Mouse (Mus musculus): ENCODE measurements around the gene Abtb2. TPM values are rescaled to one million over a fixed set of nuclear protein-coding genes. Genes with fewer than 3 reads are reported as not detected.
"Not testable (repeated sequence)": the region's sequence is repeated elsewhere in the genome, so short reads cannot be mapped to it uniquely, and the experiment has no call there.

Abtb2 gene
- 15.6 and 20.6 TPM in 2 replicates for polyA plus RNA-seq (2014; fragmentation: Nextera tagmentation; extraction: Ambion mirVana)

GRCm38 (mm10) chr2:103565732-103566422, at the start of gene Abtb2:
Gene Abtb2, plus strand, starts transcription at chr2:103566310.
- Histone ChIP-seq H3K4me3 (ENCODE audit: low read depth, low read length) (peak within 1 kb of the TSS; percentile 89), H3K36me3 (ENCODE audit: control insufficient read depth, insufficient read depth, low read length) (no peaks in the 10 kb centered on the region), H3K27me3 (ENCODE audit: control insufficient read depth, insufficient read depth, low read length) (no peaks in the 10 kb centered on the region), H3K9me3 (replicated peaks; ENCODE audit: control insufficient read depth, low read length) (no peaks in the 10 kb centered on the region), H3K4me2 (peak within 1 kb of the TSS; percentile 90), H3K27ac (ENCODE audit: low read depth, low read length) (peak within 1 kb of the TSS; percentile 90), H3K4me1 (ENCODE audit: control insufficient read depth, insufficient read depth, low read length) (peaks cover 24% of the 10 kb centered on the region), H3K9ac (ENCODE audit: low read depth, low read length) (peak within 1 kb of the TSS; percentile 91)
- under 1% methylated on average over 34 of the region's 34 CpGs for WGBS (ENCODE audit: insufficient replicate concordance)
- ATAC-seq (replicated peaks; ENCODE audit: insufficient number of reproducible peaks, low FRiP score, low TSS enrichment), result peak; percentile 94

GRCm38 (mm10) chr2:103516472-103516871, 49.6 kb upstream of the Abtb2 start:
- Histone ChIP-seq H3K27me3 (ENCODE audit: control insufficient read depth, insufficient read depth, low read length) (no peaks in the 10 kb centered on the region), H3K9ac (ENCODE audit: low read depth, low read length) (no peak overlapping the region), H3K4me1 (ENCODE audit: control insufficient read depth, insufficient read depth, low read length) (no peaks in the 10 kb centered on the region), H3K27ac (ENCODE audit: low read depth, low read length) (no peak overlapping the region), H3K36me3 (ENCODE audit: control insufficient read depth, insufficient read depth, low read length) (no peaks in the 10 kb centered on the region), H3K4me3 (ENCODE audit: low read depth, low read length) (no peak overlapping the region), H3K4me2 (no peak overlapping the region), H3K9me3 (replicated peaks; ENCODE audit: control insufficient read depth, low read length) (no peaks in the 10 kb centered on the region)
- no peak for ATAC-seq (replicated peaks; ENCODE audit: insufficient number of reproducible peaks, low FRiP score, low TSS enrichment)
- 65% methylated on average over 1 of the region's 1 CpGs for WGBS (ENCODE audit: insufficient replicate concordance)

DNA sequence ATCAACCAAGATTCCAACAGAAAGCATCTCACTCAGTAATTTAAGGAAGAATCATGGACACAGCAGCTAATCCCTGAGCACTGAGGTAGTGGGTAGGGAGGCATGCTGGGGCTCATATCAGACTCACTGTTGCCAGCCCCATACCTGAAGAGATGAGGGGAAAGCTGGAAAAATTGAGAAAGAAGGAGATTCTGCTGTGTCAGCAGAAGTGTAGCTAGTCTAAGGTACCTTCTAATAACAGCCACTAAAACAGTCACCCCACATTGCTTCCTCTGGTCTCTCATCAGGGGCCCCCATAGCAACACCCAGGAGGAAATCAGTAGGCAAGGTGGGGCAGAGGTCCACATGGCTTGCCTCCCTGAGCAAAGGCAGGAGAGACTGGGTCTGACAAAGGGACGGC, 40.5 kb upstream of the Abtb2 start:
- no peaks in the 10 kb centered on the region for H3K27me3 ChIP-seq (ENCODE audit: control insufficient read depth, insufficient read depth, low read length)
- no peaks in the 10 kb centered on the region for H3K4me1 ChIP-seq (ENCODE audit: control insufficient read depth, insufficient read depth, low read length)
- no peak overlapping the region for H3K9ac ChIP-seq (ENCODE audit: low read depth, low read length)
- no peak overlapping the region for H3K4me3 ChIP-seq (ENCODE audit: low read depth, low read length)
- H3K4me2 ChIP-seq, result no peak overlapping the region
- no peaks in the 10 kb centered on the region for H3K9me3 ChIP-seq (replicated peaks; ENCODE audit: control insufficient read depth, low read length)
- WGBS (ENCODE audit: insufficient replicate concordance), result 74% methylated on average over 1 of the region's 1 CpGs
- no peak overlapping the region for H3K27ac ChIP-seq (ENCODE audit: low read depth, low read length)
- no peaks in the 10 kb centered on the region for H3K36me3 ChIP-seq (ENCODE audit: control insufficient read depth, insufficient read depth, low read length)
- no peak for ATAC-seq (replicated peaks; ENCODE audit: insufficient number of reproducible peaks, low FRiP score, low TSS enrichment)

GRCm38 (mm10) chr2:103547132-103547531, 19.0 kb upstream of the Abtb2 start:
- H3K9me3 ChIP-seq (replicated peaks; ENCODE audit: control insufficient read depth, low read length), result no peaks in the 10 kb centered on the region
- H3K9ac ChIP-seq (ENCODE audit: low read depth, low read length), result no peak overlapping the region
- H3K27ac ChIP-seq (ENCODE audit: low read depth, low read length), result no peak overlapping the region
- WGBS (ENCODE audit: insufficient replicate concordance), result 9% methylated on average over 2 of the region's 2 CpGs
- no peak overlapping the region for H3K4me2 ChIP-seq
- H3K4me1 ChIP-seq (ENCODE audit: control insufficient read depth, insufficient read depth, low read length), result no peaks in the 10 kb centered on the region
- H3K4me3 ChIP-seq (ENCODE audit: low read depth, low read length), result no peak overlapping the region
- no peaks in the 10 kb centered on the region for H3K27me3 ChIP-seq (ENCODE audit: control insufficient read depth, insufficient read depth, low read length)
- ATAC-seq (replicated peaks; ENCODE audit: insufficient number of reproducible peaks, low FRiP score, low TSS enrichment), result no peak
- no peaks in the 10 kb centered on the region for H3K36me3 ChIP-seq (ENCODE audit: control insufficient read depth, insufficient read depth, low read length)

GRCm38 (mm10) chr2:103550301-103550700, 15.8 kb upstream of the Abtb2 start:
- not testable (repeated sequence) for ATAC-seq (replicated peaks; ENCODE audit: insufficient number of reproducible peaks, low FRiP score, low TSS enrichment); H3K9ac ChIP-seq (ENCODE audit: low read depth, low read length); H3K27ac ChIP-seq (ENCODE audit: low read depth, low read length); H3K4me1 ChIP-seq (ENCODE audit: control insufficient read depth, insufficient read depth, low read length); H3K4me2 ChIP-seq; H3K27me3 ChIP-seq (ENCODE audit: control insufficient read depth, insufficient read depth, low read length); H3K9me3 ChIP-seq (replicated peaks; ENCODE audit: control insufficient read depth, low read length); H3K4me3 ChIP-seq (ENCODE audit: low read depth, low read length); H3K36me3 ChIP-seq (ENCODE audit: control insufficient read depth, insufficient read depth, low read length)
- 43% methylated on average over 2 of the region's 2 CpGs for WGBS (ENCODE audit: insufficient replicate concordance)

GRCm38 (mm10) chr2:103554041-103554440, 12.1 kb upstream of the Abtb2 start:
- no peak for ATAC-seq (replicated peaks; ENCODE audit: insufficient number of reproducible peaks, low FRiP score, low TSS enrichment)
- no peak overlapping the region for H3K27ac ChIP-seq (ENCODE audit: low read depth, low read length)
- H3K9me3 ChIP-seq (replicated peaks; ENCODE audit: control insufficient read depth, low read length), result no peaks in the 10 kb centered on the region
- no peak overlapping the region for H3K4me3 ChIP-seq (ENCODE audit: low read depth, low read length)
- H3K4me2 ChIP-seq, result no peak overlapping the region
- H3K9ac ChIP-seq (ENCODE audit: low read depth, low read length), result no peak overlapping the region
- no peaks in the 10 kb centered on the region for H3K4me1 ChIP-seq (ENCODE audit: control insufficient read depth, insufficient read depth, low read length)
- no peaks in the 10 kb centered on the region for H3K36me3 ChIP-seq (ENCODE audit: control insufficient read depth, insufficient read depth, low read length)
- H3K27me3 ChIP-seq (ENCODE audit: control insufficient read depth, insufficient read depth, low read length), result no peaks in the 10 kb centered on the region
- 52% methylated on average over 2 of the region's 2 CpGs for WGBS (ENCODE audit: insufficient replicate concordance)

DNA sequence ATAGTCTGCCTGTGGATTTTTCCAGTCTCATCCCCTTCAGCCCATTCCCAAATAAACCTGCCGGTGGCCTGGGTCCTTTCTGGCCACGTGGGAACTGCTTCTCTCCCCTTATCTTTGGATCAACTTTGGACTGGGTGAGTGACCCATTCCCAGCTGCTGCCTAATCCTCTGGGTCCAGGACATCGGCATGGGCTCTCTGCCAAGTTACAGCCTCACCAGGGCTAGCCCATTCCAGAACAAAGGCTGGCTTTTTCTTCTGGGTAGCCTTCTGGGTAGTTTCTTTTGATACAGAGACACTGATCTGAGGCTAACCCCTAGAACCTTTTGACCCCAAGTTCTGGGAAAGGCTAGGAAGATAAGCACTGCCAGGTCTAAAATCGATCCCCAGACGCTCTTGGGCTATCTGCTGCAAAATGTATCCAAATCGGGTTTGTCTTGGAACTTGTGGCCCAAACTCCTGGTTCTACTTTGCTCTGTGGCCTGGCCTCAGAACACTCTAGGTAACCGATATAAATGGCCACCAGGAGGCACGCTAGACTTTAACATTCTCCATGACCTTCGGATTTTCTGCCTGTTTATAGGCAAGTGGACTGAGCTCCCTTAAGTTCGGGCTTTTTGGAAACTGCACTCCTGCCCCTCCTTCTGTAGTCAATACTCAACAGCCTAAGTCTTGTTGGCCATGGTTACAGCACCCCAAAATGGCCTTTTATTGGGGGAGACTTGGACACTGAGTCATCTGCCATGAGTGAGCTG, 9.8 kb upstream of the Abtb2 start:
- Histone ChIP-seq H3K4me1 (ENCODE audit: control insufficient read depth, insufficient read depth, low read length) (no peaks in the 10 kb centered on the region), H3K36me3 (ENCODE audit: control insufficient read depth, insufficient read depth, low read length) (no peaks in the 10 kb centered on the region), H3K4me2 (no peak overlapping the region), H3K9ac (ENCODE audit: low read depth, low read length) (no peak overlapping the region), H3K4me3 (ENCODE audit: low read depth, low read length) (no peak overlapping the region), H3K27me3 (ENCODE audit: control insufficient read depth, insufficient read depth, low read length) (no peaks in the 10 kb centered on the region), H3K27ac (ENCODE audit: low read depth, low read length) (no peak overlapping the region), H3K9me3 (replicated peaks; ENCODE audit: control insufficient read depth, low read length) (no peaks in the 10 kb centered on the region)
- 45% methylated on average over 10 of the region's 10 CpGs for WGBS (ENCODE audit: insufficient replicate concordance)
- ATAC-seq (replicated peaks; ENCODE audit: insufficient number of reproducible peaks, low FRiP score, low TSS enrichment), result 0 out of 2 replicates have a peak, but pooled peaks have one; percentile 35

- no peak overlapping the region for H3K4me3 ChIP-seq (ENCODE audit: low read depth, low read length)
- no peak overlapping the region for H3K4me2 ChIP-seq
- no peaks in the 10 kb centered on the region for H3K27me3 ChIP-seq (ENCODE audit: control insufficient read depth, insufficient read depth, low read length)
- H3K4me1 ChIP-seq (ENCODE audit: control insufficient read depth, insufficient read depth, low read length), result no peaks in the 10 kb centered on the region
- ATAC-seq (replicated peaks; ENCODE audit: insufficient number of reproducible peaks, low FRiP score, low TSS enrichment), result no peak
- no peaks in the 10 kb centered on the region for H3K9me3 ChIP-seq (replicated peaks; ENCODE audit: control insufficient read depth, low read length)
- no peak overlapping the region for H3K27ac ChIP-seq (ENCODE audit: low read depth, low read length)
- WGBS (ENCODE audit: insufficient replicate concordance), result 57% methylated on average over 4 of the region's 4 CpGs
- H3K36me3 ChIP-seq (ENCODE audit: control insufficient read depth, insufficient read depth, low read length), result no peaks in the 10 kb centered on the region
- no peak overlapping the region for H3K9ac ChIP-seq (ENCODE audit: low read depth, low read length)
Measured at GRCm38 (mm10) chr2:103560955-103561354, 5.2 kb upstream of the Abtb2 start.
